Mouse (Mus musculus): ENCODE results near the gene Pinlyp. TPM values are rescaled to one million over a fixed set of nuclear protein-coding genes. Genes with fewer than 3 reads are reported as not detected.

Gene Pinlyp
- polyA plus RNA-seq, 1 experiment: not detected

GRCm38 (mm10) chr7:24499856-24500577 is 45.9 kb downstream of the Pinlyp start:
- TF ChIP-seq FLI1 (IDR thresholded peaks at IDR 0.05; ENCODE audit: low read length): no peak
- no peak for TF ChIP-seq GATA1 (IDR thresholded peaks at IDR 0.05; ENCODE audit: borderline replicate concordance, low read length)
- H3K27me3 ChIP-seq (replicated peaks): peaks cover 69% of the 10 kb centered on the region

More at GRCm38 (mm10) chr7:24499856-24500577, 45.9 kb downstream of the Pinlyp start:
- peak overlapping the region; percentile 82 for H3K4me3 ChIP-seq (replicated peaks)
- no peaks in the 10 kb centered on the region for H3K36me3 ChIP-seq (replicated peaks; ENCODE audit: low read length)
- peaks cover 11% of the 10 kb centered on the region for H3K4me1 ChIP-seq
- H3K9me3 ChIP-seq: peaks cover 15% of the 10 kb centered on the region

Other genes with a start within 250 kb of the Pinlyp start
- 5.2 and 7.2 TPM in 2 replicates for gene Zfp61, start 244.9 kb downstream of the Pinlyp start, polyA plus RNA-seq (2012; ENCODE audit: insufficient read depth, low replicate concordance)
- gene Zfp94, start 229.5 kb downstream of the Pinlyp start, polyA plus RNA-seq (2012; ENCODE audit: insufficient read depth, low replicate concordance): 1.1 TPM in 1 of 2 replicates, not detected in the other
- not detected in 2 replicates for gene Tescl, start 212.2 kb downstream of the Pinlyp start, polyA plus RNA-seq (2012; ENCODE audit: insufficient read depth, low replicate concordance)
- not detected in 2 replicates for gene Lypd5, start 196.9 kb downstream of the Pinlyp start, polyA plus RNA-seq (2012; ENCODE audit: insufficient read depth, low replicate concordance)
- gene Kcnn4, start 175.9 kb downstream of the Pinlyp start, polyA plus RNA-seq (2012; ENCODE audit: insufficient read depth, low replicate concordance): 9.0 and 25.3 TPM in 2 replicates
- 42.3 and 58.9 TPM in 2 replicates for gene Smg9, start 146.5 kb downstream of the Pinlyp start, polyA plus RNA-seq (2012; ENCODE audit: insufficient read depth, low replicate concordance)
- 0.28 TPM in 1 of 2 replicates, not detected in the other for gene Irgc1, start 93.8 kb downstream of the Pinlyp start, polyA plus RNA-seq (2012; ENCODE audit: insufficient read depth, low replicate concordance)
- gene Plaur, start 83.6 kb downstream of the Pinlyp start, polyA plus RNA-seq (2012; ENCODE audit: insufficient read depth, low replicate concordance): 14.6 and 56.5 TPM in 2 replicates
- not detected in 2 replicates for gene Cadm4, start 64.1 kb downstream of the Pinlyp start, polyA plus RNA-seq (2012; ENCODE audit: insufficient read depth, low replicate concordance)
- 33.9 and 51.4 TPM in 2 replicates for gene Zfp428, start 39.1 kb downstream of the Pinlyp start, polyA plus RNA-seq (2012; ENCODE audit: insufficient read depth, low replicate concordance)
- not detected in 2 replicates for gene AC161166.1, start 33.7 kb downstream of the Pinlyp start, polyA plus RNA-seq (2012; ENCODE audit: insufficient read depth, low replicate concordance)
- 2.9 and 3.1 TPM in 2 replicates for gene Irgq, start 15.4 kb downstream of the Pinlyp start, polyA plus RNA-seq (2012; ENCODE audit: insufficient read depth, low replicate concordance)
- 101 and 159 TPM in 2 replicates for gene Xrcc1, start 171 bp upstream of the Pinlyp start, polyA plus RNA-seq (2012; ENCODE audit: insufficient read depth, low replicate concordance)
- gene Ethe1, start 41.4 kb upstream of the Pinlyp start, polyA plus RNA-seq (2012; ENCODE audit: insufficient read depth, low replicate concordance): 14.5 and 17.5 TPM in 2 replicates
- 0.30 TPM in 1 of 2 replicates, not detected in the other for gene Zfp575, start 41.5 kb upstream of the Pinlyp start, polyA plus RNA-seq (2012; ENCODE audit: insufficient read depth, low replicate concordance)
- gene Phldb3, start 64.6 kb upstream of the Pinlyp start, polyA plus RNA-seq (2012; ENCODE audit: insufficient read depth, low replicate concordance): 2.0 and 8.9 TPM in 2 replicates
- not detected in 2 replicates for gene Lypd3, start 90.4 kb upstream of the Pinlyp start, polyA plus RNA-seq (2012; ENCODE audit: insufficient read depth, low replicate concordance)
- not detected in 2 replicates for gene Tex101, start 130.6 kb upstream of the Pinlyp start, polyA plus RNA-seq (2012; ENCODE audit: insufficient read depth, low replicate concordance)
- gene BC049730, start 163.1 kb upstream of the Pinlyp start, polyA plus RNA-seq (2012; ENCODE audit: insufficient read depth, low replicate concordance): not detected in 2 replicates
- gene Gm4763, start 180.8 kb upstream of the Pinlyp start, polyA plus RNA-seq (2012; ENCODE audit: insufficient read depth, low replicate concordance): not detected in 2 replicates
- gene Cd177, start 214.2 kb upstream of the Pinlyp start, polyA plus RNA-seq (2012; ENCODE audit: insufficient read depth, low replicate concordance): 0.27 TPM in 1 of 2 replicates, not detected in the other
- gene Ceacam10, start 231.1 kb upstream of the Pinlyp start, polyA plus RNA-seq (2012; ENCODE audit: insufficient read depth, low replicate concordance): 0.35 TPM in 1 of 2 replicates, not detected in the other

Measured in megakaryocyte, embryonic 14.5 days (primary cell).